Mouse (Mus musculus) thymus, adult 2 months (tissue): ENCODE measurements around the gene Kcnj8.

Source experiments
- CTCF ChIP-seq: fragments of 200-500 bp; IDR thresholded peaks from 2 replicates; pipeline ENCODE4 v1.5.1; 2012; ENCODE audit warnings: mild to moderate bottlenecking, control low read depth, low read length, moderate library complexity, borderline replicate concordance; ENCODE audit not compliant: control insufficient read depth, poor library complexity, insufficient read depth; ENCODE audit errors: extremely low read depth
- POLR2A ChIP-seq: fragments of 200-500 bp; IDR thresholded peaks from 2 replicates; pipeline ENCODE4 v1.6.1; 2012; ENCODE audit warnings: mild to moderate bottlenecking, low read length, control low read depth, moderate library complexity; ENCODE audit not compliant: control insufficient read depth, poor library complexity, insufficient read depth; ENCODE audit errors: extremely low read depth

DNA sequence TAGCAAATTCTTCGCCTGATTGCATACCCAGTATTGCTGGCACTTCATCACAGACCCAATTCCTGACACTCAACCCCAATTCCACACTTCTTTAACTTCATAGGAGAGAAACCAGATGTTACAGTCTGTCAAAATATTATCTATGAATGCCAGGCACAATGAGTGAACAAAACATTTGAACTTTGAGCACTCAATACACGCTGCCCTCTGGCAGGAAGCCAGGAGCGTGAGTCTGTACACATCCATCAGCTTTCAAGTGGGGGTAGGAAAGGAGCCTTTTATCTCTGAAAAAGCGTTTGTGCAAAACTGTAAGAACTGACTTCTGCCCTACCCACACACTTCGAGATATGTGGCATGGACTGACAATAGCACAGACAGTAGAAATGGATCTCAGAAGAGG lies 4.0 kb downstream of the Kcnj8 start:
- TF ChIP-seq POLR2A, result no peak
- no peak for TF ChIP-seq CTCF
